Mouse (Mus musculus) liver, adult 2 months (tissue): ENCODE measurements around the gene Snx15. TPM values are rescaled to one million over a fixed set of nuclear protein-coding genes. Genes with fewer than 3 reads are reported as not detected.

Experiments
- DNase-seq: peaks from one replicate; pipeline ENCODE4 v3.0.0-alpha.2; 2011; ENCODE audit warnings: low read depth, low spot score; ENCODE audit errors: extremely low read depth
- H3K27ac ChIP-seq: fragments of 200-500 bp; replicated peaks from 2 replicates; pipeline ENCODE4 v1.5.1; 2012; ENCODE audit warnings: low read depth, mild to moderate bottlenecking, control low read depth, inconsistent platforms, low read length; ENCODE audit not compliant: insufficient read depth
- H3K27me3 ChIP-seq: fragments of 200-500 bp; 2 replicates; pipeline ENCODE4 v1.6.1; 2012; ENCODE audit warnings: mild to moderate bottlenecking, moderate library complexity, low read length, inconsistent platforms; ENCODE audit not compliant: control insufficient read depth, insufficient read depth
- H3K36me3 ChIP-seq: fragments of 200-500 bp; 2 replicates; pipeline ENCODE4 v1.6.1; 2012; ENCODE audit warnings: low read length, inconsistent platforms; ENCODE audit not compliant: control insufficient read depth, insufficient read depth
- H3K4me1 ChIP-seq: fragments of 200-500 bp; 2 replicates; pipeline ENCODE4 v1.6.1; 2011; ENCODE audit warnings: low read length; ENCODE audit not compliant: control insufficient read depth, insufficient read depth
- H3K4me3 ChIP-seq: fragments of 200-500 bp; 2 replicates; pipeline ENCODE4 v1.5.1; 2011; ENCODE audit warnings: low read depth, mild to moderate bottlenecking, control low read depth, low read length, moderate library complexity; ENCODE audit not compliant: insufficient read depth
- H3K79me2 ChIP-seq: fragments of 200-500 bp; 2 replicates; pipeline ENCODE4 v1.6.1; 2012; ENCODE audit warnings: inconsistent platforms, mild to moderate bottlenecking, low read length, moderate library complexity; ENCODE audit not compliant: control insufficient read depth, insufficient read depth
- H3K9ac ChIP-seq: fragments of 200-500 bp; 2 replicates; pipeline ENCODE4 v1.6.1; 2012; ENCODE audit warnings: low read depth, mild to moderate bottlenecking, control low read depth, inconsistent platforms, low read length
- CTCF ChIP-seq: fragments of 200-500 bp; IDR thresholded peaks from 2 replicates; pipeline ENCODE4 v1.5.1; 2011; ENCODE audit warnings: low read depth, low read length, control low read depth
- POLR2A ChIP-seq: fragments of 200-500 bp; IDR thresholded peaks from 2 replicates; pipeline ENCODE4 v1.6.1; 2011; ENCODE audit warnings: low read length, control low read depth; ENCODE audit not compliant: insufficient read depth; ENCODE audit errors: extremely low read depth
- WGBS: fragments of 180-500 bp; shearing (Covaris S2); methylation state at CpG from one replicate; pipeline ENCODE4 v1.1.7; 2018; 5-methylcytosine and 5-hydroxymethylcytosine counted together
- polyA plus RNA-seq: library from polyadenylated mRNA; depleted of rRNA; stranded (reverse); fragments of >200 nt; gene quantifications from 2 replicates; pipeline ENCODE4 v1.2.3, GENCODE M21; 2012
- total RNA-seq: library from RNA; depleted of rRNA; stranded (reverse); fragments of >200 nt; gene quantifications from 2 replicates; pipeline ENCODE4 v1.2.3, GENCODE M21; 2014

Snx15 gene
- total and polyA plus RNA-seq, 2 experiments, result 7.2 to 20.5 TPM

GRCm38 (mm10) chr19:6085417-6085879 is 42.7 kb downstream of the Snx15 start:
- peak; percentile 59 for DNase-seq

GRCm38 (mm10) chr19:6084478-6085248 is 43.4 kb downstream of the Snx15 start, which contains the start of the genes Zfpl1 and Cdca5:
TSS of gene Zfpl1 (minus strand) at chr19:6084956.
TSS of gene Cdca5 (plus strand) at chr19:6084983.
- Histone ChIP-seq H3K4me3 (peak within 1 kb of the TSS; percentile 84), H3K27me3 (no peaks in the 10 kb centered on the region), H3K36me3 (peaks cover 2% of the 10 kb centered on the region; the same call in 1 of the 2 replicates), H3K27ac (no peak within 1 kb of the TSS; the same call in 1 of the 2 replicates), H3K9ac (peak within 1 kb of the TSS; percentile 74), H3K4me1 (peaks cover 4% of the 10 kb centered on the region), H3K79me2 (peaks cover 5% of the 10 kb centered on the region; the same call in 1 of the 2 replicates)
- DNase-seq, result peak; percentile 91
- 1% methylated on average over 58 of the region's 58 CpGs for WGBS
- TF ChIP-seq CTCF (no peak), POLR2A (peak; percentile 20; the same call in 1 of the 2 replicates)

More at GRCm38 (mm10) chr19:6085417-6085879, 42.7 kb downstream of the Snx15 start:
- H3K4me1 ChIP-seq, result peaks cover 4% of the 10 kb centered on the region
- WGBS, result 2% methylated on average over 17 of the region's 17 CpGs
- H3K79me2 ChIP-seq, result peaks cover 5% of the 10 kb centered on the region; the same call in 1 of the 2 replicates
- H3K27me3 ChIP-seq, result no peaks in the 10 kb centered on the region
- peaks cover 2% of the 10 kb centered on the region; the same call in 1 of the 2 replicates for H3K36me3 ChIP-seq
- H3K4me3 ChIP-seq, result peak overlapping the region; percentile 52
- H3K27ac ChIP-seq, result no peak overlapping the region
- H3K9ac ChIP-seq, result 0 out of 2 replicates have a peak overlapping the region, but pooled peaks have one; percentile 1
- no peak for TF ChIP-seq CTCF
- TF ChIP-seq POLR2A, result no peak

GRCm38 (mm10) chr19:6082156-6082555 is 45.9 kb downstream of the Snx15 start, which contains the start of gene Gm28374:
TSS of gene Gm28374 (minus strand) at chr19:6082256.
- DNase-seq, result no peak
- H3K27ac ChIP-seq, result no peak within 1 kb of the TSS
- 91% methylated on average over 9 of the region's 9 CpGs for WGBS
- H3K9ac ChIP-seq, result no peak within 1 kb of the TSS
- peaks cover 5% of the 10 kb centered on the region; the same call in 1 of the 2 replicates for H3K79me2 ChIP-seq
- peaks cover 2% of the 10 kb centered on the region; the same call in 1 of the 2 replicates for H3K36me3 ChIP-seq
- no peak within 1 kb of the TSS for H3K4me3 ChIP-seq
- no peaks in the 10 kb centered on the region for H3K27me3 ChIP-seq
- H3K4me1 ChIP-seq, result peaks cover 4% of the 10 kb centered on the region
- TF ChIP-seq CTCF, result no peak
- no peak for TF ChIP-seq POLR2A

- Histone ChIP-seq H3K4me1 (peaks cover 9% of the 10 kb centered on the region), H3K4me3 (no peak within 1 kb of the TSS), H3K36me3 (peaks cover 2% of the 10 kb centered on the region; the same call in 1 of the 2 replicates), H3K79me2 (peaks cover 11% of the 10 kb centered on the region; the same call in 1 of the 2 replicates), H3K27me3 (no peaks in the 10 kb centered on the region), H3K27ac (no peak within 1 kb of the TSS), H3K9ac (no peak within 1 kb of the TSS)
- 90% methylated on average over 12 of the region's 12 CpGs for WGBS
- no peak for DNase-seq
- TF ChIP-seq POLR2A (no peak), CTCF (no peak)
These were observed 48.1 kb downstream of the Snx15 start, which contains the start of gene Tmem262 for GRCm38 (mm10) chr19:6079983-6080480. TSS of gene Tmem262 (plus strand) at chr19:6080033.

GRCm38 (mm10) chr19:6076564-6077393 is 51.3 kb downstream of the Snx15 start, which contains the start of gene Vps51:
TSS of gene Vps51 (minus strand) at chr19:6077231.
- WGBS, result under 1% methylated on average over 33 of the region's 33 CpGs
- Histone ChIP-seq H3K36me3 (no peaks in the 10 kb centered on the region; the same call in 1 of the 2 replicates), H3K79me2 (peaks cover 6% of the 10 kb centered on the region; the same call in 1 of the 2 replicates), H3K27ac (peak within 1 kb of the TSS; percentile 84), H3K4me3 (peak within 1 kb of the TSS; percentile 81), H3K27me3 (no peaks in the 10 kb centered on the region), H3K4me1 (peaks cover 5% of the 10 kb centered on the region), H3K9ac (peak within 1 kb of the TSS; percentile 79)
- TF ChIP-seq CTCF, result no peak
- no peak for TF ChIP-seq POLR2A
- peak; percentile 92 for DNase-seq
